Mouse (Mus musculus) heart, embryonic 12.5 days (tissue): ENCODE results near the gene Adam30. TPM values are rescaled to one million over a fixed set of nuclear protein-coding genes. Genes with fewer than 3 reads are reported as not detected.

ENCODE experiments used
- ATAC-seq: fragments of 200-750 bp; cut with Nextera tagmentation; 2 replicates; pipeline ENCODE4 v1.8.0; 2017; ENCODE audit warnings: moderate TSS enrichment, moderate library complexity; ENCODE audit not compliant: insufficient number of reproducible peaks, low FRiP score
- H3K27ac ChIP-seq: fragments of 300-500 bp; sonication (generic); 2 replicates; pipeline ENCODE4 v1.5.1; 2016; ENCODE audit warnings: mild to moderate bottlenecking, moderate library complexity; ENCODE audit not compliant: poor library complexity, severe bottlenecking
- H3K27me3 ChIP-seq: fragments of 300-500 bp; sonication (generic); replicated peaks from 2 replicates; pipeline ENCODE4 v1.6.1; 2016; ENCODE audit warnings: mild to moderate bottlenecking, moderate library complexity
- H3K36me3 ChIP-seq: fragments of 300-500 bp; sonication (generic); 2 replicates; pipeline ENCODE4 v1.6.1; 2016; ENCODE audit warnings: mild to moderate bottlenecking, moderate library complexity
- H3K4me1 ChIP-seq: fragments of 300-500 bp; sonication (generic); replicated peaks from 2 replicates; pipeline ENCODE4 v1.6.1; 2016; ENCODE audit warnings: mild to moderate bottlenecking
- H3K4me2 ChIP-seq: fragments of 300-500 bp; sonication (generic); 2 replicates; pipeline ENCODE4 v1.6.1; 2016; ENCODE audit warnings: mild to moderate bottlenecking, moderate library complexity
- H3K4me3 ChIP-seq: fragments of 300-500 bp; sonication (generic); 2 replicates; pipeline ENCODE4 v1.5.1; 2016; ENCODE audit warnings: mild to moderate bottlenecking
- H3K9ac ChIP-seq: fragments of 300-500 bp; sonication (generic); 2 replicates; pipeline ENCODE4 v1.6.1; 2016; ENCODE audit warnings: mild to moderate bottlenecking, moderate library complexity
- H3K9me3 ChIP-seq: fragments of 300-500 bp; sonication (generic); replicated peaks from 2 replicates; pipeline ENCODE4 v1.6.1; 2016; ENCODE audit warnings: mild to moderate bottlenecking, moderate library complexity
- WGBS: fragments of 180-500 bp; shearing (Covaris S2); methylation state at CpG from one replicate; pipeline ENCODE4 v1.1.7; 2016; 5-methylcytosine and 5-hydroxymethylcytosine counted together
- polyA plus RNA-seq: library from polyadenylated mRNA; unstranded; fragments of >200 nt; fragmentation: Nextera tagmentation; extraction: Ambion mirVana; gene quantifications from 2 replicates; pipeline ENCODE4 v1.2.1, GENCODE M21; 2016

Gene Adam30
- polyA plus RNA-seq, 1 experiment from 2014 or later, result not detected

DNA sequence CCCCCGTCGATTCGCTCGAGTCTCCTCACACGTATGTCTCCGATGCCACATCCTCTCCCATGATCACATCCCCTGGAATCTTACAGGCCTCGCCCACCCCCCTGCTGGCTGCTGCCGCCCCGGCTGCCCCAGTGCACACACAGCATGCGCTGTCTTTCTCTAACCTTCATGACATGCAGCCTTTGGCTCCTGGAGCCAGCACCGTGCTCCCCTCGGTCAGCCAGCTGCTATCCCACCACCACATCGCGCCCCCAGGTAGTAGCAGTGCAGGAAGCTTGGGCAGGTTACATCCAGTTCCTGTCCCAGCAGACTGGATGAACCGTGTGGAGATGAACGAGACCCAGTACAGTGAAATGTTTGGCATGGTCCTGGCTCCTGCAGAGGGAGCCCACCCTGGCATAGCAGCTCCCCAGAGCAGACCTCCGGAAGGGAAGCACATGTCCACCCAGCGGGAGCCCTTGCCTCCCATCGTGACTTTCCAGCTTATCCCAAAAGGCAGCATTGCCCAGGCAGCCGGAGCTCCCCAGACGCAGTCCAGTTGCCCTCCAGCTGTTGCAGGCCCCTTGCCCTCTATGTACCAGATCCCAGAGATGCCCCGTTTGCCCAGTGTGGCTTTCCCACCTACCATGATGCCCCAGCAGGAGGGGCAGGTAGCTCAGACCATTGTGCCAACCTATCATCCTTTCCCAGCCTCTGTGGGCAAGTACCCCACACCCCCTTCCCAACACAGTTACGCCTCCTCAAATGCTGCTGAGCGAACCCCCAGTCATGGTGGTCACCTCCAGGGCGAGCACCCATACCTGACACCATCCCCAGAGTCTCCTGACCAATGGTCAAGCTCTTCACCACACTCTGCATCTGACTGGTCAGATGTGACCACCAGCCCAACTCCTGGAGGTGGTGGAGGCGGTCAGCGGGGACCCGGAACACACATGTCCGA is 13.7 kb upstream of the Adam30 start:
- Histone ChIP-seq H3K4me1 (no peaks in the 10 kb centered on the region), H3K27me3 (no peaks in the 10 kb centered on the region), H3K9me3 (no peaks in the 10 kb centered on the region), H3K4me3 (no peak overlapping the region), H3K27ac (no peak overlapping the region), H3K4me2 (no peak overlapping the region), H3K9ac (no peak overlapping the region), H3K36me3 (peaks cover 86% of the 10 kb centered on the region)
- no peak for ATAC-seq
- WGBS, result 90% methylated on average over 29 of the region's 29 CpGs

DNA sequence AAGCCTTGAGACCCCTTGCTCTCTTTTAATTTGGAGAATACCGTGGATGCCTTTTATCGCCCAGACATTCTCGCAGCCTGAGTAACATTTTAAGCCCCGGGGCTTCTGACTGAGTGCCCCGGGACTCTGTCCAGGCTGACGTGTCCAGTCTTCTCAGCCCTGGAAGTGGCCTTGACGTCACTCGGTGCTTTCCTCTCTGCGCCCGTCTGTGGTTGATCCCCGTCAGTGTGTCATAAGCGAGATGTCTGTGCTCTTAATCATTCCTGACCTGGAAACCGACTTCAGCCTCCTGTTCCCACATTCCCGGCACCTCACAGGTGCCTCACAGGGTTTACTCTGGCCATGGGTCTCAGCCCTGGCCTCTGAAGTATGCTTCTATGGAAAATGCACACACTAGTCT is 12.7 kb upstream of the Adam30 start:
- H3K9me3 ChIP-seq, result no peaks in the 10 kb centered on the region
- H3K27ac ChIP-seq, result no peak overlapping the region
- no peak overlapping the region for H3K9ac ChIP-seq
- no peak for ATAC-seq
- no peaks in the 10 kb centered on the region for H3K27me3 ChIP-seq
- WGBS, result 83% methylated on average over 14 of the region's 14 CpGs
- no peak overlapping the region for H3K4me2 ChIP-seq
- peaks cover 76% of the 10 kb centered on the region for H3K36me3 ChIP-seq
- H3K4me1 ChIP-seq, result no peaks in the 10 kb centered on the region
- no peak overlapping the region for H3K4me3 ChIP-seq

DNA sequence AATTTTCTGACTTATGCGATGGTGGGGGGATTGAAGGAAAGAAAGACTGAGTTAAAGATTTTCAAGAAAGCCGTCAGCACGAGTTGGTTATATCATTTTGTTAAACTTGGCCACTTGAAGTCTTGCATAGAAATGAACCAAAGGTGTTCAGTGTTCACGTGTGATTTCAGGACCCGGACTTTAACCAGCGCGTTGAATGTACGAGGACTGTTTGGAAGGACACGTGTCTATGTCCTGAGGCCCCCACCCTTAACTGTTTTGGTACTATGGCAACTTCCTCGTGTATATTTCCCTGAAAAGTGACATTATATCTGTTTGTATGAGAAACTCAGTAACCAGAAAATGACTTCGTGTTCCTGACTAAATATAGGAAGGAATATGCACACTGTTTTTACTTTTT is 10.5 kb upstream of the Adam30 start:
- peaks cover 55% of the 10 kb centered on the region for H3K36me3 ChIP-seq
- no peak overlapping the region for H3K27ac ChIP-seq
- H3K4me2 ChIP-seq, result no peak overlapping the region
- H3K27me3 ChIP-seq, result no peaks in the 10 kb centered on the region
- no peaks in the 10 kb centered on the region for H3K9me3 ChIP-seq
- H3K4me1 ChIP-seq, result no peaks in the 10 kb centered on the region
- no peak overlapping the region for H3K9ac ChIP-seq
- H3K4me3 ChIP-seq, result no peak overlapping the region
- 93% methylated on average over 11 of the region's 11 CpGs for WGBS
- no peak for ATAC-seq

DNA sequence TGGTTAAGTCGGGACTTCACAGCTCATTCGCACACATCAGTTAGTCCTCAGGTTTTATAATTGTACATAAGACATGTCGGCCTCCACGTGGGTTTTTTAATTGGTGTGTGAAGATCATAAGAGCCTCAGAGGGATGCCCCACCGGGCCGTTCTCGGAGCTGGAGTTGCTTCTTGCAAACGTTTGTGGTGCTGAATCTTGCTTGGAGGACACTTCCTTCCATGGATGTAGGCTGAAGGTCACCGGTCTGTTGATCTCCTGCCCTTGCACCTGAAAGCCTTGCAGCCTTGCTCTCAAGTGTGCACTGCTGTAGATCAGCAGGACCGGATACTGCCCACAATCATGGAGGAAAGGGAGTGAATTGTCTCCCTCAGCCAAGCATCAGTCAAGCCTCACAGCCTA is 9.4 kb upstream of the Adam30 start:
- Histone ChIP-seq H3K27me3 (no peaks in the 10 kb centered on the region), H3K36me3 (peaks cover 43% of the 10 kb centered on the region), H3K4me3 (no peak overlapping the region), H3K4me2 (no peak overlapping the region), H3K27ac (no peak overlapping the region), H3K4me1 (peaks cover 3% of the 10 kb centered on the region), H3K9me3 (no peaks in the 10 kb centered on the region), H3K9ac (no peak overlapping the region)
- WGBS, result 85% methylated on average over 10 of the region's 10 CpGs
- no peak for ATAC-seq

DNA sequence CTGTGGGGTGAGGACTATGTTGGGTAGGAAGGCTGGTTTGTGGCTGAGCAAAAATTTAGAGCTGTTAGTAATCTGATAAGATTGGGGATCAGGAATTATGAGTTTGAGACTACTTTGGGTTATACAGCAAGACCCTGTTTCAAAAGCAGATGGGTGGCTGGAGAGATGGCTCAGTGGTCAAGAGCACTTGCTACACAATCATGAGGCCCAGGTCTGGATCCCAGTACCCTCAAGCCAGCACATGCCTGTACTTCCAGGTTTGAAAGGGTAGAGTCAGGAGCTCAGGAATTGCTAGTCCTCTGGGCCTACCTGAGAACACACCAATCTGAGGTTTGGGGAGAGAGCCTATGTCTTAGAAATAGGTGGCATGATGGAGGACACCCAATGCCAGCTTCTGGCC is 7.0 kb upstream of the Adam30 start:
- Histone ChIP-seq H3K9me3 (no peaks in the 10 kb centered on the region), H3K27ac (no peak overlapping the region), H3K4me2 (no peak overlapping the region), H3K4me1 (peaks cover 8% of the 10 kb centered on the region), H3K4me3 (no peak overlapping the region), H3K36me3 (peaks cover 19% of the 10 kb centered on the region), H3K9ac (no peak overlapping the region), H3K27me3 (no peaks in the 10 kb centered on the region)
- ATAC-seq, result no peak

DNA sequence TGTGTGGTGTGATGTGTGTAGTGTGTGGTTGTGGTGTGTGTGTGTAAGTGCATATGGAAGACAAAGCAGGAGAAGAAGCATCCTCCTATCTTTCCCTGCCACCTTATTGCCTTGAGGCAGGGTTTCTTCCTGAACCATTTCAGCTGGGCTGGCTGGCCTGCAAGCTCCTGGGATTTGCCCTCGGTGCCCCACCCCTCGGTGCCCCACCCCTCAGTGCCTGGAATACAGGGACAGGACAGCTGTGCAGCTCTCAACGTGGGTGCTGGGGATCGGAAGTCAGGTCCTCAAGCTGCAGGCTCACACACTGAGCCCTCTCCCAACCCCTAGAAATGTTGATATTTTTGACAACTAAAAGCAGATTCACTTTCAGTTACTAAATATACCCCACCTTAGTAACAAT is 4.3 kb upstream of the Adam30 start:
- H3K4me3 ChIP-seq, result no peak overlapping the region
- H3K4me1 ChIP-seq, result peaks cover 16% of the 10 kb centered on the region
- no peaks in the 10 kb centered on the region for H3K9me3 ChIP-seq
- H3K27me3 ChIP-seq, result no peaks in the 10 kb centered on the region
- WGBS, result 43% methylated on average over 4 of the region's 4 CpGs
- no peak overlapping the region for H3K27ac ChIP-seq
- H3K9ac ChIP-seq, result no peak overlapping the region
- no peak for ATAC-seq
- peaks cover 1% of the 10 kb centered on the region; the same call in 1 of the 2 replicates for H3K36me3 ChIP-seq
- no peak overlapping the region for H3K4me2 ChIP-seq

DNA sequence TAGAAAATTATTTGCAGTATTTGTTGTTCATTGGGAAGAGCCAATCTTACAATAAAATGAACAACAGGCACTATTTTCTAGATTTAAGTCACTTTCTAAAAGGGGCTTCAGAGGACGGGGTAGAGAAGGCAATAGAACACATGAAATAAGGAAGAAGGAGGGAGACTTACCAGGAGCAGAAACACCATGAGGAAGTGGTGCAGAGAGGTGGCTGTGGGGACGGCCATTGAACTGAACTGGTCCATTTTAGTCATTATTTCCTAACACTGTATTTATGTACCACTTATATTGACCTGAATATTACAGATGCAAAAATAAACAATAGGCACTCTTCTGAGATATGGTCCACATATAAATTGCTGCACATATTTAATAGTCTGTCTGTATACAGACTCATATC is 3.4 kb upstream of the Adam30 start:
- Histone ChIP-seq H3K36me3 (no peaks in the 10 kb centered on the region), H3K4me1 (peaks cover 16% of the 10 kb centered on the region), H3K9me3 (no peaks in the 10 kb centered on the region), H3K9ac (no peak overlapping the region), H3K27me3 (no peaks in the 10 kb centered on the region), H3K4me2 (no peak overlapping the region), H3K27ac (no peak overlapping the region), H3K4me3 (no peak overlapping the region)
- no peak for ATAC-seq
- WGBS, result 66% methylated on average over 2 of the region's 2 CpGs

DNA sequence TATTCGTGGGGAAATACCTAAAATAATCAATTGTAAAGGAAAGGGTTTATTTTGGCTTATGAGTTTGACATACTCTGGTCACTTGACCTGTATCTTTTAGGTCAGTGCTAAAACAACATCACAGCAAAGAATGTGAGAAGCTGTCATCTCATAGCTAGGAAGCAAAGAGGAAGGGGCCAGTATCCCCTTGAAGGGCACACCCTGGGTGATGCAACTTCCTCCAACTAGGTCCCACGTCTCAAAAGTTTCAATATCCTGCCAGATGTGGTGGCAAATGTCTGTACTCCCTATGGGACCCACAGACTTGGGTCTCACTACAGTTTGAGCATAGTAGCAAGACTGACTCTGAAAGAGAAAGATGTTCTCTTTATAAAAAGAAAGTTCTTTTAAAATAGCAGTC is 2.8 kb upstream of the Adam30 start:
- H3K27ac ChIP-seq, result no peak overlapping the region

DNA sequence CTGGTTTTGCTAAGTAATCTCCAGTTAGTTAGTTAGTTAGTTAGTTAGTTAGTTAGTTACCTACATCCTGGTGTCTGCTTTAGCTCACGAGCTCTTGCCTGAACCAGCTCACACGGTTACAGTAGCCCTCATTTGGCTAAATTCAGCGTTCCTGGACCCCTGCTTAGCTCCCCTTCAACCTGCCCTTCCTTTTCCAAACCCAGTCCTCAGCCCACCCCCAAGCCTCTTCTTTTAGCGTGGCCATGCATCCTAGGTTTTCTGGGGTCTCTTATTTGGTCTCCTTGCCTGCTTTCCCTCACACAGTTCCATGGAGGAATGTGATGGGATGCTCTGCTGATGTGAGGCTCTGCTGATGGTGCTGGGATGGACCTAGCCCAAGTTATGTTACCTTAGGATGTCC is 1.8 kb upstream of the Adam30 start:
- no peak overlapping the region for H3K4me3 ChIP-seq
- peaks cover 16% of the 10 kb centered on the region for H3K4me1 ChIP-seq
- no peak overlapping the region for H3K4me2 ChIP-seq
- H3K36me3 ChIP-seq, result no peaks in the 10 kb centered on the region
- ATAC-seq, result no peak
- H3K27me3 ChIP-seq, result no peaks in the 10 kb centered on the region
- H3K9me3 ChIP-seq, result no peaks in the 10 kb centered on the region
- no peak overlapping the region for H3K27ac ChIP-seq
- 70% methylated on average over 4 of the region's 4 CpGs for WGBS
- no peak overlapping the region for H3K9ac ChIP-seq

More for the DNA sequence above, 2.8 kb upstream of the Adam30 start:
- Histone ChIP-seq H3K4me1 (peaks cover 16% of the 10 kb centered on the region), H3K27me3 (no peaks in the 10 kb centered on the region), H3K9me3 (no peaks in the 10 kb centered on the region), H3K4me2 (no peak overlapping the region), H3K36me3 (no peaks in the 10 kb centered on the region), H3K4me3 (no peak overlapping the region), H3K9ac (no peak overlapping the region)
- WGBS, result 40% methylated on average over 2 of the region's 2 CpGs
- ATAC-seq, result no peak

DNA sequence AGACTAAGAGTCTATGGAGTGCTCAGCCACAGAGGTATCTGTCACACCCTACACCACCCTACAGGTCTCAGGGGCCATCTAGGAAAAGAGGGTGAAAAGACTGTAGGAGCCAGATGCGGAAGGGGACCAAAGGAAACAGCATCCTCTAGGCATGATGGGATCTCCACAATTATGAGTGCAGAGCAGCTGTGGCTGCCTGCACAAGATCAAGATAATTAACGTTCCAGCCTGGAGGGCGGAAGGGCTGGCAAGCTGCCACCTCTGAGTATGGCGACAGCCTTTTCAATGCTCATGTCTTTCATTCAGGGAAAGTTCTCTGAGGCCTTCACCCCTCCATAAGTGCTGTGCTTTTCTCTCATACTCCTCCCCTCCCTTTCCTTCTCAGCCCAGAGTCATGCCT is 1.1 kb upstream of the Adam30 start:
- no peak overlapping the region for H3K4me3 ChIP-seq
- peaks cover 16% of the 10 kb centered on the region for H3K4me1 ChIP-seq
- no peaks in the 10 kb centered on the region for H3K36me3 ChIP-seq
- 34% methylated on average over 4 of the region's 4 CpGs for WGBS
- H3K9ac ChIP-seq, result no peak overlapping the region
- H3K27ac ChIP-seq, result no peak overlapping the region
- no peak overlapping the region for H3K4me2 ChIP-seq
- no peaks in the 10 kb centered on the region for H3K9me3 ChIP-seq
- no peaks in the 10 kb centered on the region for H3K27me3 ChIP-seq
- no peak for ATAC-seq

DNA sequence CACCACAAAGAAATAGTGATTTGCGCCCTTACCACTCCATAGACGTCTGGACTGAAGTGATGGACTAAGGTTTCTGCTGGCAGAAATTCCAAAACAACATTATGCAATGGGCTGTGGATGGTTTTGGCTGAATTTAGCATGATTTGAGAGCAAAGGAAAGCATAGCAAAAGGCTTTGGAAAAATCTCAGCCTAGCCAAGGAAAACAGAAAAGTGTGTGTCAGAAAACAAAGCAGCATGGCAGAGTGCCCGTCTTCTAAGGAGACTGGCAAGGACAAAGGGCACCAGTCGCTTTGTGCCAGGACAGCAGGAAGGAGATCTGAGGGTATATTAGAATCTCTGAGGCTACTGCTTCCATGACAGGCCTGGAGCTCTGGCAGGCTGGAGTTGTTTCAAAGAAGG is 17.9 kb downstream of the Adam30 start:
- Histone ChIP-seq H3K36me3 (no peaks in the 10 kb centered on the region), H3K27me3 (no peaks in the 10 kb centered on the region), H3K4me2 (no peak overlapping the region), H3K9ac (no peak overlapping the region), H3K9me3 (peaks cover 7% of the 10 kb centered on the region; the same call in 1 of the 2 replicates), H3K4me3 (no peak overlapping the region), H3K27ac (no peak overlapping the region), H3K4me1 (no peaks in the 10 kb centered on the region)
- WGBS, result 55% methylated on average over 4 of the region's 4 CpGs
- no peak for ATAC-seq

DNA sequence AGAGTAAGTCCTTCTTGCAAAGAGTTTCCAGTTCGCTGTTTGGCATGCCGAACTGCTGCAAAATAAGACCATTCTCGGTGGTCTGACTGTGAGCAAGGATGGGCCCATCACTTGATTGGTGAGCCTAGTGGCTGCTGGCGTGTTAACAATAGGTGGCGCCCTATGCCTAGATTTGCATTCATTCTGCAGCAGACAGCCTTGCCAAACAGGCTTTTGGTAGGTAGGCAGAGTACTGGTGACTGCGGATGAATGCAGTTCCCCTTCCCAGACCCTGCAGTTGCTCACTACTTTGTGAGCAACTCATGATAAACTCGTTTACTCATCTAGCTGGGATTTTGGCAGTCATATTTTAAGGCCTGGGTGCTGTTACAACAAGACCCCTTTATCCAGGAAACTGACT is 20.4 kb downstream of the Adam30 start:
- ATAC-seq, result no peak
- H3K4me1 ChIP-seq, result no peaks in the 10 kb centered on the region
- no peak overlapping the region for H3K9ac ChIP-seq
- H3K36me3 ChIP-seq, result no peaks in the 10 kb centered on the region
- no peak overlapping the region for H3K4me3 ChIP-seq
- no peak overlapping the region for H3K27ac ChIP-seq
- H3K4me2 ChIP-seq, result no peak overlapping the region
- peaks cover 7% of the 10 kb centered on the region; the same call in 1 of the 2 replicates for H3K9me3 ChIP-seq
- 23% methylated on average over 7 of the region's 7 CpGs for WGBS
- H3K27me3 ChIP-seq, result no peaks in the 10 kb centered on the region
